Mouse (Mus musculus) liver, embryonic 16.5 days (tissue): ENCODE results near the gene Dnah1. TPM values are rescaled to one million over a fixed set of nuclear protein-coding genes. Genes with fewer than 3 reads are reported as not detected.

Source experiments
- ATAC-seq: fragments of 200-750 bp; cut with Nextera tagmentation; 2 replicates; pipeline ENCODE4 v1.8.0; 2017; ENCODE audit warnings: low read depth, mild to moderate bottlenecking, moderate number of reproducible peaks, moderate library complexity
- H3K27ac ChIP-seq: fragments of 300-500 bp; sonication (generic); 2 replicates; pipeline ENCODE4 v1.5.1; 2014; ENCODE audit warnings: mild to moderate bottlenecking, low read length
- H3K27me3 ChIP-seq: fragments of 300-500 bp; sonication (generic); 2 replicates; pipeline ENCODE4 v1.6.1; 2014; ENCODE audit warnings: low read depth, low read length, mixed read lengths; ENCODE audit not compliant: control insufficient read depth, insufficient read depth
- H3K36me3 ChIP-seq: fragments of 300-500 bp; sonication (generic); 2 replicates; pipeline ENCODE4 v1.6.1; 2014; ENCODE audit warnings: mild to moderate bottlenecking; ENCODE audit not compliant: control insufficient read depth, insufficient read depth
- H3K4me1 ChIP-seq: fragments of 300-500 bp; sonication (generic); 2 replicates; pipeline ENCODE4 v1.6.1; 2014; ENCODE audit warnings: low read depth, low read length, mixed read lengths; ENCODE audit not compliant: control insufficient read depth
- H3K4me2 ChIP-seq: fragments of 300-500 bp; sonication (generic); 2 replicates; pipeline ENCODE4 v1.6.1; 2014; ENCODE audit warnings: low read depth, low read length, mixed read lengths
- H3K4me3 ChIP-seq: fragments of 300-500 bp; sonication (generic); 2 replicates; pipeline ENCODE4 v1.5.1; 2014; ENCODE audit warnings: low read depth, mild to moderate bottlenecking, low read length
- H3K9ac ChIP-seq: fragments of 300-500 bp; sonication (generic); 2 replicates; pipeline ENCODE4 v1.6.1; 2014; ENCODE audit warnings: low read depth, low read length
- H3K9me3 ChIP-seq: fragments of 300-500 bp; sonication (generic); replicated peaks from 2 replicates; pipeline ENCODE4 v1.6.1; 2016; ENCODE audit warnings: low read length; ENCODE audit not compliant: control insufficient read depth
- WGBS: fragments of 180-500 bp; shearing (Covaris S2); extraction: QIAGEN DNeasy Blood & Tissue Kit; methylation state at CpG from one replicate; pipeline ENCODE4 v1.1.7; 2014; ENCODE audit not compliant: insufficient replicate concordance; 5-methylcytosine and 5-hydroxymethylcytosine counted together
- polyA plus RNA-seq: library from polyadenylated mRNA; unstranded; fragments of >200 nt; fragmentation: Nextera tagmentation; extraction: Ambion mirVana; gene quantifications from 2 replicates; pipeline ENCODE4 v1.2.1, GENCODE M21; 2015

The Dnah1 gene
- polyA plus RNA-seq, 1 experiment from 2014 or later = 0.14 TPM

DNA sequence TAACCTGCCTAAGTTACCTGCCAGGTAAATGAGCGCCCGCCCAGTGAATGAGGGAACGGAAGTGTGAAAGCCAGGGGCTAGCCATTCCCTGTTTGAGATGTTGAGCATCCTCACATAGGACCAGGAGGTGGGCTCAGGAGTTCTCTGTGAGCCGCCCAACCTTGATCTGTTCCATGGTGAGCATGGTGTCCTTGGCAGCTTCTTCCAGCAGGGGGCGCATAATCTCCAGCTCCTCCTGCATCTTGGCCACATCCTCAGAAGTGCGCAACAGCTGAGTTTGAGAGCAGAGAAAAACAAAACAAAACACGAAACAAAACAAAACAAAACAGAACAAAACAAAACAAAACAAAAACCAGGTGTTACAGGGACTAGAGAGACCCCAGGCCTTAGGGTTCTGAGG lies 51.5 kb downstream of the Dnah1 start:
- ATAC-seq = no peak
- Histone ChIP-seq H3K9me3 (no peaks in the 10 kb centered on the region), H3K4me2 (no peak overlapping the region), H3K36me3 (no peaks in the 10 kb centered on the region), H3K27me3 (no peaks in the 10 kb centered on the region; the same call in none of the 2 replicates), H3K9ac (no peak overlapping the region), H3K4me3 (no peak overlapping the region), H3K27ac (no peak overlapping the region), H3K4me1 (peaks cover 6% of the 10 kb centered on the region)
- WGBS = 19% methylated on average over 7 of the region's 7 CpGs

- no peaks in the 10 kb centered on the region for H3K9me3 ChIP-seq
- H3K4me1 ChIP-seq = peaks cover 6% of the 10 kb centered on the region
- no peaks in the 10 kb centered on the region; the same call in none of the 2 replicates for H3K27me3 ChIP-seq
- no peak for ATAC-seq
- H3K4me2 ChIP-seq = no peak overlapping the region
- H3K4me3 ChIP-seq = no peak overlapping the region
- 60% methylated on average over 6 of the region's 6 CpGs for WGBS
- H3K27ac ChIP-seq = no peak overlapping the region
- no peak overlapping the region for H3K9ac ChIP-seq
- H3K36me3 ChIP-seq = no peaks in the 10 kb centered on the region
Observed at GRCm38 (mm10) chr14:31271121-31271520, 52.6 kb downstream of the Dnah1 start.

- ATAC-seq = peak; percentile 20; the same call in 1 of the 2 replicates
- Histone ChIP-seq H3K9me3 (no peaks in the 10 kb centered on the region), H3K4me3 (peak overlapping the region; percentile 36), H3K27me3 (no peaks in the 10 kb centered on the region; the same call in none of the 2 replicates), H3K4me1 (peaks cover 6% of the 10 kb centered on the region), H3K36me3 (no peaks in the 10 kb centered on the region), H3K9ac (no peak overlapping the region; the same call in 1 of the 2 replicates), H3K27ac (no peak overlapping the region), H3K4me2 (peak overlapping the region; percentile 54)
- WGBS = 21% methylated on average over 28 of the region's 28 CpGs
Observed at GRCm38 (mm10) chr14:31269456-31270100, 54.1 kb downstream of the Dnah1 start.

- WGBS = 60% methylated on average over 9 of the region's 9 CpGs
- no peak overlapping the region for H3K4me3 ChIP-seq
- no peaks in the 10 kb centered on the region for H3K36me3 ChIP-seq
- H3K27me3 ChIP-seq = no peaks in the 10 kb centered on the region; the same call in none of the 2 replicates
- H3K4me1 ChIP-seq = peaks cover 6% of the 10 kb centered on the region
- ATAC-seq = no peak
- no peak overlapping the region for H3K9ac ChIP-seq
- H3K9me3 ChIP-seq = no peaks in the 10 kb centered on the region
- no peak overlapping the region for H3K27ac ChIP-seq
- H3K4me2 ChIP-seq = no peak overlapping the region
Observed at GRCm38 (mm10) chr14:31268301-31269001, 55.2 kb downstream of the Dnah1 start.

DNA sequence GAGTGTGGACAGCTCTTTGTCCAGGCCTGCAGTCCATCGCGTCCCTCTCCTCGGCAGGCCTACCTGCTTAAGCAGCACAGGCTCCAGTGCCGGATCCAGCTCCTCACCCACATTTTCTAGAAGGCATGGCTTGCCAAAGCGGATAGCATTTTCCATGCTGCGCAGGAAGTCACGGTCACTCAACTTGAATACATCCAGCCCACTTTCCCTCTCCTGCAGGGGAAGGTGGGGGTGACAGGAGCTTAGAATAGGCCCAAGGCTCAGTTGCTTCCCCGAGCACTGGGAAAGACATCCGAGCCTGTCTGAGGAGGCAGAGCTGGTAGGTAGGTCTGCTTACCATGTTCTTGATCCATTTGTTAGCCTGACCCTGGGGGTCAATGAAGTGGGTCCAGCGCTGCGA lies 56.0 kb downstream of the Dnah1 start:
- no peaks in the 10 kb centered on the region for H3K9me3 ChIP-seq
- H3K4me3 ChIP-seq = no peak overlapping the region
- H3K9ac ChIP-seq = no peak overlapping the region
- ATAC-seq = no peak
- no peaks in the 10 kb centered on the region for H3K36me3 ChIP-seq
- H3K27me3 ChIP-seq = no peaks in the 10 kb centered on the region; the same call in none of the 2 replicates
- peaks cover 6% of the 10 kb centered on the region for H3K4me1 ChIP-seq
- 80% methylated on average over 11 of the region's 11 CpGs for WGBS
- no peak overlapping the region for H3K27ac ChIP-seq
- H3K4me2 ChIP-seq = no peak overlapping the region

DNA sequence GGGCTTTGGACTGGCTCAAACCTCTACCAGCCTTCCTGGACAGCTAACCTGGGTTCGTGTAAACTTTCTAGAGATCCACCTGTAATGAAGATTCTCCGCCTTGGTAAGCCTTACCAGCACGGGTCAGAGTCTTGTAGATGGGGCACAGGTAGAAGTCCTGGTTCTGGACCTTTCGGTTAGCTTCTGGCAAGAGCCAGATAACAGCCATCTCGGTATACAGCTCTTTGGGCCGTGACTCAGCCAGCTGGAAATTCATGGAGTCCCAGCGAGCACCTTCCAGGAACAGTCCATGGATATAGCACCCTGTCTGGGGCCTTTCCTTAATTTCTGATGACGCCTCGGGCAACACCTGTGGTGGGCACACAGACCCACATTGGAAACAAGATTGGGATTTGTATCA lies 62.8 kb downstream of the Dnah1 start:
- H3K27ac ChIP-seq = peak overlapping the region; percentile 96
- H3K27me3 ChIP-seq = no peaks in the 10 kb centered on the region
- ATAC-seq = peak; percentile 71
- H3K9me3 ChIP-seq = no peaks in the 10 kb centered on the region
- peak overlapping the region; percentile 32 for H3K4me3 ChIP-seq
- peak overlapping the region; percentile 62 for H3K4me2 ChIP-seq
- H3K9ac ChIP-seq = peak overlapping the region; percentile 52
- peaks cover 33% of the 10 kb centered on the region for H3K4me1 ChIP-seq
- 50% methylated on average over 9 of the region's 9 CpGs for WGBS
- peaks cover 38% of the 10 kb centered on the region for H3K36me3 ChIP-seq

DNA sequence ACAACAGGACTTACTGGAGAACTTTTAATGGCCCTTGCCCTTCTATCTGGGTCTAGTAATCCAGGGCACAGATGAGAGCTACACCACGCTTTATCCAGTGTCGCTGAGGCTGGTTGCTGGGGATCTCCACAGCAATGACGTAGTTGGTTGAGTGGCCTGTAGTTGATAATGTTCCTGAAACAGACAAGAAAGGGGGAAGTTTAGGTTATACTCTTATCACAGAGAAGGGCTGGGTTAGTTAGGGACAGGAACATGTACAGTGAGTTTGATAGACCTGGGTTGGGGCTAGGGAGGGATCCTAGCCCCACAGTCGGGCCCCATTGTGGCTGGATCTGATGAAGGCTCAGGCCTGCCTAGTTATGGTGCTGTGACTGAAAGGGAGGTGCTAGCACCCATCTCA lies 63.3 kb downstream of the Dnah1 start:
- Histone ChIP-seq H3K27me3 (no peaks in the 10 kb centered on the region), H3K27ac (peak overlapping the region; percentile 96), H3K4me3 (peak overlapping the region; percentile 32), H3K4me1 (peaks cover 33% of the 10 kb centered on the region), H3K9ac (peak overlapping the region; percentile 52), H3K9me3 (no peaks in the 10 kb centered on the region), H3K4me2 (peak overlapping the region; percentile 62), H3K36me3 (peaks cover 43% of the 10 kb centered on the region)
- ATAC-seq = peak; percentile 93
- WGBS = 17% methylated on average over 4 of the region's 4 CpGs

DNA sequence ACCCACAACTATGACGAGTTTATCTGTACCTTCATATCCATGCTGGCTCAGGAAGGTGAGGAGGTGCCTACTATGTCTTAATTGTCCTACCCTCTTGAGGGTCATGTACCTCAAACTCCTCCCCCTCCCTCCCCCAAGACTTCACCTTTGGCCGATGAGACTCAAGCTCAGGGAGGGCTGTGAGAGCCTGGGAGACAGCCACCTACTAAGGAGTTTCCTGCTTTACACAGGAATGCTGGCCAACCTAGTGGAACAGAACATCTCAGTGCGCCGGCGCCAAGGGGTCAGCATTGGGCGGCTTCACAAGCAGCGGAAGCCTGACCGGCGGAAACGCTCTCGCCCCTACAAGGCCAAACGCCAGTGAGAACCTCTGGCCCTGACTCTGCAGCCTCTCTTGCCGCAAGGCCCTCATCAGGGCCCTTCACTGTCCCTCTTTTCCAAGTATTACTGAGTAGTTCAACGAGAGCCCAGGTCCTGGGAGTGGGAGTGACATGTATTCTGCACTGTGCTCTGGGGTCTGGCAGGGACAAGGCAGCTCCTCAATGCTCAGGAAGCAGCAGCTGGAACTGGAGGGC lies 65.1 kb downstream of the Dnah1 start:
- peaks cover 61% of the 10 kb centered on the region for H3K36me3 ChIP-seq
- peak overlapping the region; percentile 96 for H3K27ac ChIP-seq
- H3K4me3 ChIP-seq = no peak overlapping the region
- no peak overlapping the region for H3K9ac ChIP-seq
- H3K9me3 ChIP-seq = no peaks in the 10 kb centered on the region
- no peak for ATAC-seq
- H3K4me1 ChIP-seq = peaks cover 33% of the 10 kb centered on the region
- no peaks in the 10 kb centered on the region for H3K27me3 ChIP-seq
- 87% methylated on average over 14 of the region's 14 CpGs for WGBS
- no peak overlapping the region for H3K4me2 ChIP-seq

DNA sequence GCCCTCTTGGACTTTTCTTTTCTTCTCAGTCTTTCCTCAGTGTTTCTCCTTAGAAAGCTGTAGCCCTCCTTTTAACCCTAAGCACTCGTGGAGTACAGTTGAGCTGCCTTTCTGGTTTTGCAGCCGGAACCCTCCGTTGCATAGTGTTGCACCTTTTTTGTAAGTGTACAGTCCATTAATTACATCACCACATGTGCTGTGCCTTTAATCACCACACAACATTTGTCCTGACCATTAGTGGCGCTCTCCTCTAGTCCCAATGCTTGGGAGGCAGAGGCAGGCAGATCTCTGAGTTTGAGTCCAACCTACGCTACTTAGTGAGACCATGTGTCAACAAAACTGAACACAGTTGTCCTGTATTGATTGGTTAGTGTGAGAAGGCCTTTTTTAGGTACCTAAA lies 71.6 kb downstream of the Dnah1 start:
- H3K27ac ChIP-seq = no peak overlapping the region; the same call in 1 of the 2 replicates

More for the DNA sequence above, 71.6 kb downstream of the Dnah1 start:
- Histone ChIP-seq H3K4me1 (peaks cover 14% of the 10 kb centered on the region), H3K27me3 (no peaks in the 10 kb centered on the region), H3K9ac (peak overlapping the region; percentile 98), H3K4me2 (peak overlapping the region; percentile 86), H3K36me3 (peaks cover 38% of the 10 kb centered on the region), H3K4me3 (peak overlapping the region; percentile 100), H3K9me3 (no peaks in the 10 kb centered on the region)
- 77% methylated on average over 5 of the region's 5 CpGs for WGBS
- no peak for ATAC-seq
